Mouse (Mus musculus): Measurements from ENCODE around the gene Peli1.

The Peli1 gene

GRCm38 (mm10) chr11:21093081-21093815 is 2.2 kb downstream of the Peli1 start:
- no peak for DNase-seq (ENCODE audit: low spot score)

- DNase-seq (ENCODE audit: low spot score): no peak
These were observed 5.5 kb downstream of the Peli1 start for GRCm38 (mm10) chr11:21096590-21096989.

- DNase-seq (ENCODE audit: low spot score): no peak
These were observed 7.4 kb downstream of the Peli1 start for GRCm38 (mm10) chr11:21098457-21098856.

- DNase-seq (ENCODE audit: low spot score): no peak
These were observed 9.6 kb downstream of the Peli1 start for GRCm38 (mm10) chr11:21100704-21101103.

GRCm38 (mm10) chr11:21101286-21101685 is 10.2 kb downstream of the Peli1 start:
- DNase-seq (ENCODE audit: low spot score): no peak

GRCm38 (mm10) chr11:21102273-21103005 is 11.3 kb downstream of the Peli1 start:
- no peak for DNase-seq (ENCODE audit: low spot score)

- DNase-seq (ENCODE audit: low spot score): no peak
These were observed 12.1 kb downstream of the Peli1 start for GRCm38 (mm10) chr11:21103186-21103585.

- DNase-seq (ENCODE audit: low spot score): no peak
These were observed 14.3 kb downstream of the Peli1 start for GRCm38 (mm10) chr11:21105393-21105792.

- no peak for DNase-seq (ENCODE audit: low spot score)
These were observed 16.0 kb downstream of the Peli1 start for GRCm38 (mm10) chr11:21107120-21107519.

- DNase-seq (ENCODE audit: low spot score): no peak
These were observed 18.2 kb downstream of the Peli1 start for GRCm38 (mm10) chr11:21109279-21109678.

GRCm38 (mm10) chr11:21114516-21114915 is 23.4 kb downstream of the Peli1 start:
- DNase-seq (ENCODE audit: low spot score): no peak

- no peak for DNase-seq (ENCODE audit: low spot score)
These were observed 24.7 kb downstream of the Peli1 start for GRCm38 (mm10) chr11:21115804-21116203.

GRCm38 (mm10) chr11:21116623-21117295 is 25.7 kb downstream of the Peli1 start:
- no peak for DNase-seq (ENCODE audit: low spot score)

GRCm38 (mm10) chr11:21121737-21122136 is 30.6 kb downstream of the Peli1 start:
- DNase-seq (ENCODE audit: low spot score): no peak

- no peak for DNase-seq (ENCODE audit: low spot score)
These were observed 31.3 kb downstream of the Peli1 start for GRCm38 (mm10) chr11:21122399-21122798.

- no peak for DNase-seq (ENCODE audit: low spot score)
These were observed 40.6 kb downstream of the Peli1 start for GRCm38 (mm10) chr11:21131692-21132091.

- DNase-seq (ENCODE audit: low spot score): no peak
These were observed 43.9 kb downstream of the Peli1 start for GRCm38 (mm10) chr11:21134875-21135451.

GRCm38 (mm10) chr11:21139453-21139852 is 48.4 kb downstream of the Peli1 start:
- no peak for DNase-seq (ENCODE audit: low spot score)

GRCm38 (mm10) chr11:21141242-21141641 is 50.2 kb downstream of the Peli1 start:
- DNase-seq (ENCODE audit: low spot score): no peak

GRCm38 (mm10) chr11:21141755-21142154 is 50.7 kb downstream of the Peli1 start:
- DNase-seq (ENCODE audit: low spot score): no peak

GRCm38 (mm10) chr11:21149476-21149875 is 58.4 kb downstream of the Peli1 start:
- no peak for DNase-seq (ENCODE audit: low spot score)

GRCm38 (mm10) chr11:21150316-21150715 is 59.2 kb downstream of the Peli1 start:
- no peak for DNase-seq (ENCODE audit: low spot score)

- no peak for DNase-seq (ENCODE audit: low spot score)
These were observed 60.6 kb downstream of the Peli1 start for GRCm38 (mm10) chr11:21151672-21152071.
